Mouse (Mus musculus): ENCODE data around the gene Atn1. TPM values are rescaled to one million over a fixed set of nuclear protein-coding genes. Genes with fewer than 3 reads are reported as not detected.
A peak's percentile ranks its signal among the peaks of the same experiment; 100 is the strongest.

Gene Atn1
- polyA plus RNA-seq, 1 experiment from 2014 or later: 24.4 TPM

DNA sequence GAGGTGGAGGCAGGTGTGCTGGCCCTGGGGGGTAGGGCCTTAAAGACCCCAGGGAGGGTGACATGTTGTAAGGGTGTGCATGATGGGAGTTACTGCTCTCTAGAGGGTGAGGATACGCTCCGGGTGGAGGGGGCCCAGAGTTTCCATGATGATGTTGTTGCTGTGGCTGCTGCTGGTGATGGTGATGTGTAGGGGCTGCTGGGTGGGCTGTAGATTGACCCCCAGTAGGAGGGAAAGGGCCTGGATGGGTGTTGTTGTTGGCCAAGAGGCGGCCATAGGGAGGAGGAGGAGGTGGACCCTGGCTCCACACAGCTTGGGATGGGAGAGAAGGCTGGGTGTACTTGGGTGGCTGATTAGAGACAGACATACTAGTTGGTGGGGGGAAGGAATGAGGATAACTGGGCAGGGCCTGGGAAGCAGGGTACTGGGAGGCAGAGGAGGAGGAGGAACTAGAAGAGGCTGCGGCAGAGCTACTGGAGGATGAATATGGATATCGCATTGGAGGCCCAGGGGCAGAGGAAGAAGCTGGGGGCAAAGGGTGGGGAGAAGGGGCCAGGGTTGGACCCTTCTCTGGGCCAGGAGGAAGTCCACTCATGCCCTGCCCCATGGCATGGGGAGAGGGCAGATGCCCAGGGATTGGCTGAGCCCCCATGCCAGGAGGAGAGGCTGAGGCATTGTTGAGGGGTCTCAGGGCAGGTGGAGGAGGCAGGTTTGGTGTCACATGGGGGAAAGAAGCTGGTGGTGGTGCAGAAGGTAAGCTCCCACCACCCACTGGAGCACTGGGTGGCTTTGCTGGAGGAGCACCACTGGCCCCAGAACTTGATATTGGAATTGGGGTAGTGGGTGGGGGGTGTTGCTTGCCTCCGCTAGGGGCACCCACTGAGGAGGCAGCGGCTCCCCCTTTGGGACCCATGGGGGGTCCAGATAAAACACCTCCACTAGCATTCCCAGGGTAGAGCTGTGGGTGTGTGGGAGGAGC lies 9.4 kb downstream of the Atn1 start:
- H3K27ac ChIP-seq (replicated peaks; ENCODE audit: low read depth, low read length): peak overlapping the region; percentile 91; the same call in 1 of the 2 replicates
- DNase-seq (no peak), ATAC-seq (ENCODE audit: low FRiP score, low TSS enrichment) (no peak)
- peak overlapping the region; percentile 93 for H3K4me2 ChIP-seq (ENCODE audit: low read length)
- peaks cover 14% of the 10 kb centered on the region for H3K4me1 ChIP-seq (ENCODE audit: control insufficient read depth, insufficient read depth, low read length)
- peaks cover 66% of the 10 kb centered on the region for H3K36me3 ChIP-seq (ENCODE audit: control insufficient read depth, insufficient read depth, low read length)
- H3K27me3 ChIP-seq (ENCODE audit: control insufficient read depth, insufficient read depth, low read length): no peaks in the 10 kb centered on the region
- no peaks in the 10 kb centered on the region for H3K9me3 ChIP-seq (ENCODE audit: control insufficient read depth, low read length)
- WGBS: 90% methylated on average over 7 of the region's 7 CpGs
- H3K4me3 ChIP-seq (replicated peaks; ENCODE audit: low read depth, low read length): peak overlapping the region; percentile 41; the same call in 1 of the 2 replicates
- H3K9ac ChIP-seq (replicated peaks; ENCODE audit: low read length): peak overlapping the region; percentile 76; the same call in 1 of the 2 replicates

DNA sequence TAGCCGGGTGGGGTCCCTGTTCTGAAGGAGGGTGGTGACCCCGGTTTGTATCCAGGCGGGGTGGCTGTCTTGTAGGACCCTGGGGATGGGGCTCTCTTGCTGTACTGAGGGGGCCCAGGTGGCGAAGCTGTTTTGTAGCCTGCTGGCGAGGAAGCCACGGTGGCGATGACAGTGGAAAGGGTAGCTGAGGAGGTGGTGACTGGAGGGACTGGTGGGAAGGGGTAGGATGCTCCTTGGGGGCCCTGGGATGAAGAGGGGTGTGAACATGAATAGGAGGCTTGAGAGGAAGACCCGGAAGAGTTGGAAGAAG lies 10.1 kb downstream of the Atn1 start:
- WGBS: 10% methylated on average over 8 of the region's 8 CpGs
- Histone ChIP-seq H3K9ac (replicated peaks; ENCODE audit: low read length) (peak overlapping the region; percentile 76), H3K4me1 (ENCODE audit: control insufficient read depth, insufficient read depth, low read length) (peaks cover 19% of the 10 kb centered on the region), H3K27ac (replicated peaks; ENCODE audit: low read depth, low read length) (peak overlapping the region; percentile 91), H3K36me3 (ENCODE audit: control insufficient read depth, insufficient read depth, low read length) (peaks cover 66% of the 10 kb centered on the region), H3K4me2 (ENCODE audit: low read length) (peak overlapping the region; percentile 93), H3K9me3 (ENCODE audit: control insufficient read depth, low read length) (no peaks in the 10 kb centered on the region), H3K27me3 (ENCODE audit: control insufficient read depth, insufficient read depth, low read length) (no peaks in the 10 kb centered on the region), H3K4me3 (replicated peaks; ENCODE audit: low read depth, low read length) (peak overlapping the region; percentile 41)
- DNase-seq: no peak
- peak; percentile 5; the same call in 1 of the 2 replicates for ATAC-seq (ENCODE audit: low FRiP score, low TSS enrichment)

DNA sequence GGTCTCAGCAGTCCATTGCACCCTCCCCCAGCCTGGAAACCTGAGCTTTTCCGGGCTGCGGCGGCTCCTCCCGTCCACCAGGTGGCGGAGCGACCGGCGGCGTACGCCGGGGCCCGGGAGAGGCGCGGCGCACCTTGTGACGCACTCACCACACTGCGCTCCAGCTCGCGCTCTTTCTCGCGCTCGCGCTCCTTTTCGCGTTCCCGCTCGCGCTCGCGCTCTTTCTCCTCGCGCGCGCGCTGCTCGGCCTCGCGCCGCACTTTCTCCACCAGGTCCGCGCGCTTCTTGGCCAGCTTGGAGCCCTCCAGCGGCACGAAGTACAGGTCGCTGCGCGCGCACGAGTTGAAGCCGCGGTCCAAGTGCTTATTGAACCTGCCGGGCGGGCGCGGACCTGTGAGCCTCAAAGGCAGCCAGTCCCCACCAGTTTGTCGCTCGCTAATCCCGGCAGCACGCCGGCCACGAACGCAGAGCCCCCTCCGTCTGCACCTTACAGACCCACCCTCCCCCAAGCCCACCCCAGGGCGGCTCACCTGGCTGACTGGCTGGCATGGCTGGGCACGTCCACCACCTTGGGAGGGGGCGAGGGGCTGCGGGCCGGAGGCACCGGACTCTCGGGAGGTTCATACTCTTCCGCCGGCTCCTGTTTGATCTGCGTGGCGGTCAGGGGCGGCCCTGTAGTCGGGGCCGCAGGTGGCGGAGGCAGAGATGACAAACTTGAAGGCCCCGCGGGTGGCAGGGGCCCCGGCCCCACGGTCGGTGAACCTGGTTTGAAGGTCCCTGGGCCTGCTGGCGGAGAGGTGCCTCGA lies 10.6 kb downstream of the Atn1 start:
- Histone ChIP-seq H3K9me3 (ENCODE audit: control insufficient read depth, low read length) (no peaks in the 10 kb centered on the region), H3K4me3 (replicated peaks; ENCODE audit: low read depth, low read length) (peak overlapping the region; percentile 41), H3K36me3 (ENCODE audit: control insufficient read depth, insufficient read depth, low read length) (peaks cover 66% of the 10 kb centered on the region), H3K27me3 (ENCODE audit: control insufficient read depth, insufficient read depth, low read length) (no peaks in the 10 kb centered on the region), H3K4me2 (ENCODE audit: low read length) (peak overlapping the region; percentile 93), H3K4me1 (ENCODE audit: control insufficient read depth, insufficient read depth, low read length) (peaks cover 19% of the 10 kb centered on the region), H3K27ac (replicated peaks; ENCODE audit: low read depth, low read length) (peak overlapping the region; percentile 91), H3K9ac (replicated peaks; ENCODE audit: low read length) (peak overlapping the region; percentile 76)
- DNase-seq (peak; percentile 99), ATAC-seq (ENCODE audit: low FRiP score, low TSS enrichment) (peak; percentile 86)
- under 1% methylated on average over 85 of the region's 85 CpGs for WGBS

DNA sequence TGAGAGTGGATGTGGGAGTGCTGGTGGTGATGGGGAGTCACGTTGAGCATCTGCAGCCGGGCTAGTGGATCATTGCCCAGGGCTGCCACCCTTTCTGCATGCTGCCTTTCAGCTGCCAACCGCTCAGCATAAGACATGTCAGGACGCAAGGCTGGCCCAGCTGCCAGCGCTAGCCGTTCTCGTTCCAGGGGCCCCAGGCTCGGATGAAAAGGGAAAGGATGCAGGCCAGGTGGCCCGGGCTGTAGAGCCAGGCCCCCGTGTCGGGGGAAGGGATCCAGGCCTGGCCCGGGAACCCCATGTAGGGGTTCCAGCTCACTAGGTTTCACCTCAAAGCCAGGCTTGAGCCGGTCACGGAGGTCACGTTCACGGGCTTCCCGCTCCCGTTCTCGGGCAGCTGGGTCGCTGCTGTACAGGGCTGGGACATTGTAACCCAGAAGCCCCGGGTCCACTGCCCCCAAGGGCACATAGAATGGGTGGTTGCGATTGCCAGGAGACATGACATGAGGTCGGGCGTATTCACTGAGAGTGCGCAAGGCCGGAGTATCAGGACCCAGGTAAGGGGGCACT lies 11.5 kb downstream of the Atn1 start:
- 65% methylated on average over 26 of the region's 26 CpGs for WGBS
- Histone ChIP-seq H3K27ac (replicated peaks; ENCODE audit: low read depth, low read length) (peak overlapping the region; percentile 91), H3K4me1 (ENCODE audit: control insufficient read depth, insufficient read depth, low read length) (peaks cover 22% of the 10 kb centered on the region), H3K4me3 (replicated peaks; ENCODE audit: low read depth, low read length) (peak overlapping the region; percentile 41), H3K9ac (replicated peaks; ENCODE audit: low read length) (peak overlapping the region; percentile 31; the same call in 1 of the 2 replicates), H3K9me3 (ENCODE audit: control insufficient read depth, low read length) (no peaks in the 10 kb centered on the region), H3K27me3 (ENCODE audit: control insufficient read depth, insufficient read depth, low read length) (no peaks in the 10 kb centered on the region), H3K36me3 (ENCODE audit: control insufficient read depth, insufficient read depth, low read length) (peaks cover 65% of the 10 kb centered on the region), H3K4me2 (ENCODE audit: low read length) (peak overlapping the region; percentile 93)
- DNase-seq: peak; percentile 9
- no peak for ATAC-seq (ENCODE audit: low FRiP score, low TSS enrichment)

DNA sequence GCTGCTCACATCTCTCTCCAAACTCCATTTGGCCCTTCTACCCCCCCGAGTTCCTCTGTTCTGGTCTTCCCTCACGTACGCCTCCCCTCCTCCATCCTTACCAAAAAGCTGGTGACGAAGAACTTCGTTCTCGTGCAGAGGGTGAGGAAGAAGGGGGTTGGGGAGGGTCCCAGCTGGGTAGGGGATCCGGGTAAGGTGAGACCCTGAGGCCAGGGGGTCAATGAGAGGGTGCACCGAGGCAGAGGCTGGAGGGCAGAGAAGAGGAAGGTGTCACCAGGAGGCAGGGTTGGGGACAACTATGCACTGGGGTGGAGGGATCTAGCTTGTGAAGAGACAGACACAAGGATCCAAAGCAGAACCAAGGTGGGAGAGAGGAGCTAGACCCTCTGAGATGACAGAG lies 12.7 kb downstream of the Atn1 start:
- H3K9me3 ChIP-seq (ENCODE audit: control insufficient read depth, low read length): no peaks in the 10 kb centered on the region
- no peak for ATAC-seq (ENCODE audit: low FRiP score, low TSS enrichment)
- H3K9ac ChIP-seq (replicated peaks; ENCODE audit: low read length): no peak overlapping the region
- no peak overlapping the region for H3K4me3 ChIP-seq (replicated peaks; ENCODE audit: low read depth, low read length)
- no peak overlapping the region for H3K4me2 ChIP-seq (ENCODE audit: low read length)
- peaks cover 58% of the 10 kb centered on the region for H3K36me3 ChIP-seq (ENCODE audit: control insufficient read depth, insufficient read depth, low read length)
- no peak for DNase-seq
- WGBS: 93% methylated on average over 8 of the region's 8 CpGs
- peaks cover 32% of the 10 kb centered on the region for H3K4me1 ChIP-seq (ENCODE audit: control insufficient read depth, insufficient read depth, low read length)
- H3K27me3 ChIP-seq (ENCODE audit: control insufficient read depth, insufficient read depth, low read length): no peaks in the 10 kb centered on the region
- H3K27ac ChIP-seq (replicated peaks; ENCODE audit: low read depth, low read length): no peak overlapping the region

DNA sequence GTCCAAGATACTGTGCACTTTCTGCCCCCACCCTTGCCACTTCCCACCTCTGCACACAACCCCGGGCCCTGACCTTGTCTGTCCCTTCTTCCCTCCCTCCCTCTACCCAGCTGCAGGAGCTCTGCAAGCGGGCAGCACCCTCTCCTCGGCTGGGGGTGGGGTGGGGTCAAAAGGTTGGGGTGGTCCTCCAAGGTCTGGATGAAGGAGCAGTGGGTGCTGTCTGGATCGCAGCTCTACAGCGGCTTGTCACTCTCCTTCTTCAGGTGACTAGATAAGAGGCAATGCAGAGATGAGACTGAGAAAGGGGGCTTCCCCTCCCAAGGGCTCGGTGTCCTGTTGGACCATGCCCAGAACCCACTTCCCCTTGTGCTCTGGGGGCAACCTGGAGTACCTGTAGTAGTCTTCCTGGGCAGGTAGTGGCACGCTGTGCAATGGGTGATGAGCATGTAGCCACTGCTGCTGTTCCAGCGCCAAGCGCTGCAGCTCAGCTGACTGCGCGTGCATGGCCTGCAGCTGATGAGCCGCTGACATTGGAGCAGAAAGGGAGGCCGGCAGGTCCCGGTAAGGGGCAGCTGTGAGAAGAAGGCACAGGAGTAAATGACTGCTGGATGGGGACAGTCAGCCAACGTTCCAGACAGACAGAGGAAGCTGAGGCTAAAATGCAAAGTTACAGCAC lies 13.3 kb downstream of the Atn1 start:
- WGBS: 92% methylated on average over 15 of the region's 15 CpGs
- Histone ChIP-seq H3K36me3 (ENCODE audit: control insufficient read depth, insufficient read depth, low read length) (peaks cover 52% of the 10 kb centered on the region), H3K4me3 (replicated peaks; ENCODE audit: low read depth, low read length) (no peak overlapping the region), H3K27ac (replicated peaks; ENCODE audit: low read depth, low read length) (no peak overlapping the region), H3K4me2 (ENCODE audit: low read length) (no peak overlapping the region), H3K27me3 (ENCODE audit: control insufficient read depth, insufficient read depth, low read length) (no peaks in the 10 kb centered on the region), H3K4me1 (ENCODE audit: control insufficient read depth, insufficient read depth, low read length) (peaks cover 36% of the 10 kb centered on the region), H3K9me3 (ENCODE audit: control insufficient read depth, low read length) (no peaks in the 10 kb centered on the region), H3K9ac (replicated peaks; ENCODE audit: low read length) (no peak overlapping the region)
- DNase-seq (no peak), ATAC-seq (ENCODE audit: low FRiP score, low TSS enrichment) (no peak)

DNA sequence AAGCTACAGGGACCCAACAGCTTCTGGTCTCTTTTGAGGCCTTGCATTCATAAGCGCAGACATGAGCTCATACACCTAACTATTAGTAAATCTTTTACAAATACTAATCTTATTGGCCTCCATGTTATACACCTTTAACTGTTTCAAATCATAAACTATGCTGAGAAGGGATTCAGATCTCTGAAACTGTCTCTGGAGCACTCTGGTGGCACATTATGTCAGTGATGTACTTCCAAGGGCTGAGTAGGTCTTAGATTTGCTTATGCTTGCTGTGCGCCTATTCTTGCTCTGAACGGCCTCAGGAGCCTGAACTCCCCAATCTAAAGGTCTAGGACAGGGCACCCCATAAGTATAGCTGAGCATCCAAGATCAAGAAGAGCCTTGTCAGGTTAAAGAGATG lies 14.5 kb downstream of the Atn1 start:
- H3K36me3 ChIP-seq (ENCODE audit: control insufficient read depth, insufficient read depth, low read length): peaks cover 41% of the 10 kb centered on the region
- ATAC-seq (ENCODE audit: low FRiP score, low TSS enrichment) (no peak), DNase-seq (no peak)
- 73% methylated on average over 3 of the region's 3 CpGs for WGBS
- H3K9me3 ChIP-seq (ENCODE audit: control insufficient read depth, low read length): no peaks in the 10 kb centered on the region
- H3K27ac ChIP-seq (replicated peaks; ENCODE audit: low read depth, low read length): peak overlapping the region; percentile 99
- H3K4me2 ChIP-seq (ENCODE audit: low read length): peak overlapping the region; percentile 77
- H3K27me3 ChIP-seq (ENCODE audit: control insufficient read depth, insufficient read depth, low read length): no peaks in the 10 kb centered on the region
- peak overlapping the region; percentile 94; the same call in 1 of the 2 replicates for H3K9ac ChIP-seq (replicated peaks; ENCODE audit: low read length)
- peak overlapping the region; percentile 70 for H3K4me3 ChIP-seq (replicated peaks; ENCODE audit: low read depth, low read length)
- H3K4me1 ChIP-seq (ENCODE audit: control insufficient read depth, insufficient read depth, low read length): peaks cover 36% of the 10 kb centered on the region
